Mouse (Mus musculus) heart, embryonic 14.5 days (tissue): Measurements from ENCODE around the gene Auts2. TPM values are rescaled to one million over a fixed set of nuclear protein-coding genes. Genes with fewer than 3 reads are reported as not detected.

Experiments used
- ATAC-seq: fragments of 200-750 bp; cut with Nextera tagmentation; 2 replicates; pipeline ENCODE4 v1.8.0; 2017; ENCODE audit warnings: low read depth, moderate TSS enrichment; ENCODE audit not compliant: insufficient number of reproducible peaks, insufficient read depth, low FRiP score
- H3K27ac ChIP-seq, 2 experiments: fragments of 200-500 bp in 1 of 2; fragments of 300-500 bp in 1 of 2; sonication (generic) in 1 of 2; replicated peaks in 1 of 2; 2 replicates each; pipeline ENCODE4 v1.5.1; 2012 to 2014; ENCODE audit warnings: low read depth in 2 of 2, low read length in 2 of 2, control low read depth in 1 of 2, mild to moderate bottlenecking in 1 of 2, mixed read lengths in 1 of 2; ENCODE audit not compliant: control insufficient read depth in 1 of 2, insufficient read depth in 1 of 2
- H3K27me3 ChIP-seq: fragments of 300-500 bp; sonication (generic); 2 replicates; pipeline ENCODE4 v1.6.1; 2014; ENCODE audit warnings: mild to moderate bottlenecking, low read length, control low read depth; ENCODE audit not compliant: control insufficient read depth, insufficient read depth
- H3K36me3 ChIP-seq: fragments of 300-500 bp; sonication (generic); 2 replicates; pipeline ENCODE4 v1.6.1; 2014; ENCODE audit warnings: mild to moderate bottlenecking, control low read depth, low read length, mixed read lengths; ENCODE audit not compliant: control insufficient read depth, insufficient read depth
- H3K4me1 ChIP-seq, 2 experiments: fragments of 200-500 bp in 1 of 2; fragments of 300-500 bp in 1 of 2; sonication (generic) in 1 of 2; 2 replicates each; pipeline ENCODE4 v1.6.1; 2012 to 2014; ENCODE audit warnings: low read length in 2 of 2, control low read depth in 1 of 2, mixed read lengths in 1 of 2; ENCODE audit not compliant: control insufficient read depth in 2 of 2, insufficient read depth in 2 of 2
- H3K4me2 ChIP-seq: fragments of 300-500 bp; sonication (generic); 2 replicates; pipeline ENCODE4 v1.6.1; 2014; ENCODE audit warnings: mild to moderate bottlenecking, low read length
- H3K4me3 ChIP-seq, 2 experiments: fragments of 200-500 bp in 1 of 2; fragments of 300-500 bp in 1 of 2; sonication (generic) in 1 of 2; 2 replicates each; pipeline ENCODE4 v1.5.1; 2012 to 2014; ENCODE audit warnings: low read length in 2 of 2, mild to moderate bottlenecking in 2 of 2, control low read depth in 1 of 2, low read depth in 1 of 2, moderate library complexity in 1 of 2; ENCODE audit not compliant: control insufficient read depth in 1 of 2, insufficient read depth in 1 of 2
- H3K9ac ChIP-seq: fragments of 300-500 bp; sonication (generic); 2 replicates; pipeline ENCODE4 v1.6.1; 2014; ENCODE audit warnings: mild to moderate bottlenecking, low read length
- H3K9me3 ChIP-seq: fragments of 300-500 bp; sonication (generic); 2 replicates; pipeline ENCODE4 v1.6.1; 2016; ENCODE audit warnings: low read length, control low read depth; ENCODE audit not compliant: control insufficient read depth
- WGBS: fragments of 180-500 bp; shearing (Covaris S2); extraction: QIAGEN DNeasy Blood & Tissue Kit; methylation state at CpG from one replicate; pipeline ENCODE4 v1.1.7; 2014; 5-methylcytosine and 5-hydroxymethylcytosine counted together
- polyA plus RNA-seq: library from polyadenylated mRNA; unstranded; fragments of >200 nt; fragmentation: Nextera tagmentation; extraction: Ambion mirVana; gene quantifications from 2 replicates; pipeline ENCODE4 v1.2.1, GENCODE M21; 2014

Gene Auts2
- polyA plus RNA-seq, 1 experiment from 2014 or later = 18.0 TPM

- ATAC-seq = no peak
- no peaks in the 10 kb centered on the region for H3K27me3 ChIP-seq
- H3K36me3 ChIP-seq = no peaks in the 10 kb centered on the region
- H3K4me1 ChIP-seq = peaks cover 29 to 43% of the 10 kb centered on the region in 2 experiments
- WGBS = 12% methylated on average over 4 of the region's 4 CpGs
- peak overlapping the region; percentile 10; the same call in 1 of the 2 replicates for H3K4me2 ChIP-seq
- no peak overlapping the region for H3K4me3 ChIP-seq
- no peaks in the 10 kb centered on the region for H3K9me3 ChIP-seq
- H3K27ac ChIP-seq = peak overlapping the region; percentile 65 to 75
- H3K9ac ChIP-seq = 0 out of 2 replicates have a peak overlapping the region, but pooled peaks have one; percentile 34
Observed at GRCm38 (mm10) chr5:131647683-131648119, 895.4 kb downstream of the Auts2 start.

GRCm38 (mm10) chr5:131647104-131647682 is 896.0 kb downstream of the Auts2 start:
- H3K9ac ChIP-seq = peak overlapping the region; percentile 34; the same call in 1 of the 2 replicates
- H3K36me3 ChIP-seq = no peaks in the 10 kb centered on the region
- no peaks in the 10 kb centered on the region for H3K27me3 ChIP-seq
- H3K4me1 ChIP-seq = peaks cover 34 to 48% of the 10 kb centered on the region in 2 experiments
- H3K27ac ChIP-seq = peak overlapping the region; percentile 65 to 75; a peak in 3 of 4 replicates
- 35% methylated on average over 4 of the region's 4 CpGs for whole genome bisulfite sequencing
- H3K4me3 ChIP-seq = no peak overlapping the region
- H3K9me3 ChIP-seq = no peaks in the 10 kb centered on the region
- ATAC-seq = no peak
- H3K4me2 ChIP-seq = peak overlapping the region; percentile 10; the same call in 1 of the 2 replicates

- no peak overlapping the region for H3K9ac ChIP-seq
- WGBS = 93% methylated on average over 10 of the region's 10 CpGs
- no peak for ATAC-seq
Observed at GRCm38 (mm10) chr5:131646192-131646775, 896.9 kb downstream of the Auts2 start.

GRCm38 (mm10) chr5:131645341-131646191 is 897.6 kb downstream of the Auts2 start:
- WGBS = 92% methylated on average over 18 of the region's 18 CpGs
- Histone ChIP-seq H3K27ac (no peak overlapping the region), H3K4me2 (no peak overlapping the region)

More at GRCm38 (mm10) chr5:131646192-131646775, 896.9 kb downstream of the Auts2 start:
- no peak overlapping the region for H3K4me3 ChIP-seq
- no peak overlapping the region for H3K27ac ChIP-seq
- no peaks in the 10 kb centered on the region for H3K9me3 ChIP-seq
- H3K27me3 ChIP-seq = no peaks in the 10 kb centered on the region
- no peaks in the 10 kb centered on the region for H3K36me3 ChIP-seq
- H3K4me1 ChIP-seq = peaks cover 34 to 48% of the 10 kb centered on the region in 2 experiments
- no peak overlapping the region for H3K4me2 ChIP-seq

DNA sequence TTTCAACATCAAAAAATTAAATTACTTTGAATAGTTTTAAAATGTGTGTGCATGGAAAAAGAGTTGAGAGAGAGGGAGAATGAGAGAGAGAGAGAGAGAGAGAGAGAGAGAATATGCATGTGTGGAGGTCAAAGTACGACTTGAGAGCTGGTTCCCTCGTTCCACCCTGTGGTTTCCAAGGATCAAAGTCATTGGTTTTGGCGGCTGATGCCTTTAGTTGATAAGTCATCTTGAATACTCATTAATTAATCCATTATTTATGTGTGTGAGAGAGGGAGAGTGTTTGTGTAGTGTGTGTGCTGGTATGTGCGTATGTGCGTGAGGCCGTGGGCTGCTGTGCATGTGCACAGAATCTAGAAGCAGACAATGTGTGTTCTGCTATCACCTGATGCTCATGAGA is 898.8 kb downstream of the Auts2 start:
- Histone ChIP-seq H3K4me3 (no peak overlapping the region), H3K27me3 (no peaks in the 10 kb centered on the region), H3K36me3 (no peaks in the 10 kb centered on the region), H3K9me3 (no peaks in the 10 kb centered on the region), H3K9ac (no peak overlapping the region), H3K4me1 (peaks cover 24 to 32% of the 10 kb centered on the region in 2 experiments), H3K27ac (no peak overlapping the region), H3K4me2 (no peak overlapping the region)
- 99% methylated on average over 6 of the region's 6 CpGs for WGBS
- no peak for ATAC-seq

More at GRCm38 (mm10) chr5:131645341-131646191, 897.6 kb downstream of the Auts2 start:
- Histone ChIP-seq H3K4me3 (no peak overlapping the region), H3K36me3 (no peaks in the 10 kb centered on the region), H3K9me3 (no peaks in the 10 kb centered on the region), H3K4me1 (peaks cover 30 to 44% of the 10 kb centered on the region in 2 experiments), H3K27me3 (no peaks in the 10 kb centered on the region), H3K9ac (no peak overlapping the region)
- ATAC-seq = no peak

GRCm38 (mm10) chr5:131643176-131644174 is 899.7 kb downstream of the Auts2 start:
- no peaks in the 10 kb centered on the region for H3K36me3 ChIP-seq
- H3K27me3 ChIP-seq = no peaks in the 10 kb centered on the region
- no peak overlapping the region for H3K4me2 ChIP-seq
- ATAC-seq = no peak
- H3K9ac ChIP-seq = no peak overlapping the region
- peak overlapping the region; percentile 10 to 39; a peak in 3 of 4 replicates for H3K27ac ChIP-seq
- WGBS = 68% methylated on average over 23 of the region's 23 CpGs
- peaks cover 24 to 30% of the 10 kb centered on the region in 2 experiments for H3K4me1 ChIP-seq
- no peak overlapping the region for H3K4me3 ChIP-seq
- no peaks in the 10 kb centered on the region for H3K9me3 ChIP-seq
